Mouse (Mus musculus): ENCODE results near the gene Gpsm1.

DNA sequence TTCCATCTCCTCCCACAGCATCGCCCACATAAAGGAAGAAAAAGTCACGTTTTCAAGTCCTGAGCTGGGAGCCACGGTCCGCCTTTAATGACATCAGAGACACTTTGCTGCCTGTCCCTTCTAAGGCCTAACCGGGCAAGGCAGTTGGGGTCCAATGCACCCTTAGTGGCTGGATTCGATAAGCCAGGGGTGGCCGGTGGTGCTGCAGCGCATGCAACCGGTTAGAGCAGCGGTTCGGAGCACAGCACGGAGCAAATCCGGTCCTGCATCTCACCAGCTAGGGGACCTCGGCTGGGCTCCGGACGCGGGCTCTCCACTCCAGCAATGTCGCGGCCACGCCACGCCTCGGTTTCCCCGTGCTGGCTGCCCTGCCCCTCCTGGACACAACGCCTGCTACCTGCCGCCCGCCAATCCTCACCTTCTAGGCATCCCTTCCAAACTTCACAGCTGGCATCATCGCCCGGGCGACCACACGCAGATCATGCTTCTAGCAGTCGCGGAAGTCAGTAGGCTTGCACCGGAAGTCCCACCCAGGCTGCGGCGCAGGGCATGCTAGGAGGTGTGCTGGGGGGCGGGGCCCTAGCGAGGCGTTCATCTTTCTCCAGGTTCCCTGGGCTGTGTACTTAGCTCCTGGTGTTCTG is 64.9 kb downstream of the Gpsm1 start, which contains the start of gene Snapc4:
- TF ChIP-seq CTCF (IDR thresholded peaks at IDR 0.05; ENCODE audit: extremely low read depth, insufficient read depth, insufficient read length, insufficient replicate concordance) (no peak), POLR2A (IDR thresholded peaks at IDR 0.05; ENCODE audit: low read depth, low read length) (peak; percentile 56)

Data from spleen, adult 2 months (tissue).